Mouse (Mus musculus) erythroblast, embryonic 14.5 days (primary cell): ENCODE results near the gene Timmdc1. TPM values are rescaled to one million over a fixed set of nuclear protein-coding genes. Genes with fewer than 3 reads are reported as not detected.

ENCODE experiments used
- H3K27me3 ChIP-seq: 2 replicates; pipeline ENCODE4 v1.6.1; 2012; ENCODE audit warnings: inconsistent platforms; ENCODE audit not compliant: control insufficient read depth
- H3K36me3 ChIP-seq: 2 replicates; pipeline ENCODE4 v1.6.1; 2012; ENCODE audit warnings: mild to moderate bottlenecking, inconsistent platforms; ENCODE audit not compliant: control insufficient read depth
- H3K4me1 ChIP-seq: 2 replicates; pipeline ENCODE4 v1.6.1; 2012; ENCODE audit warnings: inconsistent platforms; ENCODE audit not compliant: control insufficient read depth
- H3K4me3 ChIP-seq: replicated peaks from 2 replicates; pipeline ENCODE3; 2012; ENCODE audit warnings: moderate library complexity, mild to moderate bottlenecking, inconsistent platforms
- H3K9me3 ChIP-seq: 2 replicates; pipeline ENCODE4 v1.6.1; 2012; ENCODE audit warnings: low read length, inconsistent platforms, mixed read lengths; ENCODE audit not compliant: control insufficient read depth
- GATA1 ChIP-seq: IDR thresholded peaks from 2 replicates; pipeline ENCODE4 v1.6.1; 2012; ENCODE audit warnings: low read length, inconsistent platforms, mixed read lengths
- TAL1 ChIP-seq: IDR thresholded peaks from 3 replicates; pipeline ENCODE4 v1.6.1; 2012; ENCODE audit warnings: low read length, inconsistent platforms, mixed read lengths
- polyA plus RNA-seq: library from polyadenylated mRNA; stranded (reverse); fragments of >175 nt; gene quantifications from 2 replicates; pipeline ENCODE4 v1.2.3, GENCODE M21; 2012

Gene Timmdc1
- polyA plus RNA-seq, 1 experiment, result 3.2 TPM

DNA sequence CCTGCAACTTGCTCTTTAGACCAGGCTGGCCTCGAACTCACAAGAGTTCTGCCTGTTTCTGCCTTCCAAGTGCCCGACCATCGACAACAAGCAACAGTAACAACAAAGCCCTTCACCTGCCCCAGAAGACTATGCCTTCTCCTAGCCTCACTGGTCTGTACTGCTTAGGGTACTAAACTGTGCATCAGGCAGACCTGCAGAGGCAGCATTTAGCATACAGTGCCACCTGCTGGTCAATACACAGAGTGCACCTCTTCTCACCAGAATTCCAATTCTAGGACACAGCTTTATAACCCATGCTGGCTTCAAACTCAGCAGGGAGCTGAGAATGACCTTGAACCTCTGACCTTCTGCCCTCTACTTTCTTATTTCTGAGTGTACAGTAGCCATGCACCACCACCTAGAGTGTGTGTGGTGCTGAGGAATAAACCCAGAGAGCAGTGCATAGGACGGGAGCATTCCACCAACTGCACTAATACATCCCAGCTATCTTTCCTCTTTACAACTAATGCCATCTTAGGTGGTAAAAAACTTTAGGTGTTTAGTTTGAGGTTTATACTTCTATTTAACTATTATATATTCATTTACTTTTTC lies 16.3 kb downstream of the Timmdc1 start:
- no peaks in the 10 kb centered on the region; the same call in 1 of the 2 replicates for H3K4me1 ChIP-seq
- no peaks in the 10 kb centered on the region for H3K27me3 ChIP-seq
- H3K9me3 ChIP-seq, result no peaks in the 10 kb centered on the region
- peaks cover 80% of the 10 kb centered on the region for H3K36me3 ChIP-seq
- no peak overlapping the region for H3K4me3 ChIP-seq
- TF ChIP-seq GATA1 (no peak), TAL1 (no peak)

DNA sequence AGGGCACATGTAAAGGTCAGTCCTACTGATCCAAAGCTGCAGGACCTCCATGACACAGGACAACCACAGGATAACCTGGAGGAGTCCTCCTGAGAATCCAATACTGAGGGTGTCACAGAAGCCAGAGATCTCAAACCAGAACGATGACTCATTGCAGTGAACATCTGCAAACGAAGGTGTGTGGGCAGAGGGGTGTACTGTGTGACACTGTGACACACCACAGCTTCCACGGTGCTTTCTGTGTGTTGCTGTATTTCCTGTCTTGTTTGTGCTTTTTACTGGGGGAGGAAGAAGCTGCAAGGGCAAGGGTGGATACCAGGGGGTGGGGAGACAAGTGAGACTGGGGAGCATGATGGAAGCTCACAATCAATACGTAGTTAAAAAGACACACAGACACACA lies 18.9 kb downstream of the Timmdc1 start:
- Histone ChIP-seq H3K4me3 (no peak overlapping the region), H3K4me1 (no peaks in the 10 kb centered on the region; the same call in 1 of the 2 replicates), H3K36me3 (peaks cover 80% of the 10 kb centered on the region), H3K27me3 (no peaks in the 10 kb centered on the region), H3K9me3 (no peaks in the 10 kb centered on the region)
- TF ChIP-seq TAL1 (no peak), GATA1 (no peak)

DNA sequence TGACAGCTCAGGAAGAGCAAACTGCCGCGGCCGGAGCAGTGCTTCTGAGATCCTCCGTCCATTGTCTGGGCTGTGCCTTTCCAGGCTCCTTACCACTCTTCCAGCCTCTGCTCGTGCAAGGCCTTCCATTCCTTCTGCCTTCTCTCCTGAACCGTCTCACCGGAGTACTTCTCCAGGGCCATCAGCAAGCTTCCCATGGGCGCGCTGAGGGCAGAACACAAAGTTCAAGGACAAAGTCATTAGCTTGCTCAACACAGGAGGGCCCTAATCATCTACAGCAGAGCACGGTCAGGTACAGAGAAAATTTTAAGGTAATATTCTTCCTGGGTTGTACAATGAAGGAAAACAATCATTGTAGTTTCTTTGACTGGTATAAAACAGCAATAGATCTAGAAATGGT lies 20.0 kb downstream of the Timmdc1 start:
- Histone ChIP-seq H3K27me3 (no peaks in the 10 kb centered on the region), H3K36me3 (peaks cover 75% of the 10 kb centered on the region), H3K4me1 (no peaks in the 10 kb centered on the region; the same call in 1 of the 2 replicates), H3K9me3 (no peaks in the 10 kb centered on the region), H3K4me3 (no peak overlapping the region)
- TF ChIP-seq GATA1 (no peak), TAL1 (no peak)

DNA sequence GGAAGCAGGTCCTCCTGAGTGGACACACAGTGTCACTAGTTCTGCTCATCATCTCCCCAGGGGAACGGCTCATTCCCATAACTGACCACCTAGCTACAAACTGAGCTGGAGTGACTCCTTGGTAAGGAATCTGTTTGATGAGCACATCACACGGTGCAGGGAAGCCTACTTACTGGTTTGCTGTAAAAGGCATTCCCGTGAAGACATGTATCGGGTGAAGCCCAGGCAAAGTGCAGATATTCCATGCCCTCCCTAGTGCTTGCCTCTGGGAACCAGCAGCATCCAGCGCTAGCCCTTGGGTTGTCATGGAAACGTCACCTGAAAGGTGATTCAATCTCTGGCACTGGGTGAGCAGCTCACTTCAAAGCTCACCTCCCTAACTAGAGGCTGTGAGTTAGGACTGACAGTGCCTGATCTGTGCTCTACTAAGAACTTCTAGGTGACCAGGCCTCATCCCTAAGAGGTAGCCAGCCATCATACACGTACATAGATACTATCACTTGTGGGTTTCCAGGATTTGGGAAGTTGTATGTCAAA lies 25.8 kb downstream of the Timmdc1 start:
- Histone ChIP-seq H3K9me3 (no peaks in the 10 kb centered on the region), H3K27me3 (no peaks in the 10 kb centered on the region), H3K4me1 (no peaks in the 10 kb centered on the region), H3K36me3 (peaks cover 37% of the 10 kb centered on the region), H3K4me3 (no peak overlapping the region)
- no peak for TF ChIP-seq TAL1
- TF ChIP-seq GATA1, result no peak

DNA sequence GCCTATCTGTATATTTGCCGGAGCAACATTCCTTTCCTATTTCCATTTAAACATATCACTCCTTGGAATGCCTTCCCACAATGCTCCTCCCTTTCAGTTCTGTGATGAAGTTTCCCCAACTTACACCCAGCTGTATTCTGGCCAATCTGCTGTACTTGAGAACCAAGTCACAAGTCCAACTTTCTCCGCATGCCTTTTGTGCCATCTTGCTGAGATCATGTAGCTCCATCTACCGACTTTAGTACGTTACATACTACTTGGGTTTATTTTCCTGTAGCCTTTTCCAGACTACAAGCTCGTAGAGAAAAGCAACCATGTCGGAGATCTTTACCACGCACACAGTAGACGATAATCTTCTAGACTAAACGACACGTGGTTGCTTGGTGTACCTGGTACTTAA lies 28.6 kb downstream of the Timmdc1 start:
- no peak for TF ChIP-seq GATA1
- TF ChIP-seq TAL1, result no peak
- peaks cover 20% of the 10 kb centered on the region for H3K36me3 ChIP-seq

DNA sequence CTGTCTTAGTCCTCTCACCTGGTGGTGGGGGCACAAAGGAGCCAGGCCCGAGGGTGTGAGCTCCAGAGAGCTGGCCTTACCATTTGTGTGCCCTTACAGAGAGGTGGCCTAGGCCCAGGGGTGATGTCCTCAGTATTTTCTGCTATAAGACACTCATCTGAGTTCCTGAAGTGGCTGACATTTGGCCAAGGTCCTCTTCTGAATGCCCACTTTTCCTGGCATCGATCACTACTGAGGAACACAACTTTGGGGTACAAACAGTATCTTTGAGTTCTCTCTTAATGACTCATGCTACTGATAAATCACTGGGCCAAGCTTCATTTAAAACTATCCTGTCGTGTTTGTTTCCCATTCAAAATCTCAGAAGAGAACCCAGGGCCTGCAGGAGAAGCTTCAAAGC lies 29.9 kb downstream of the Timmdc1 start:
- peaks cover 11% of the 10 kb centered on the region for H3K36me3 ChIP-seq

More for the DNA sequence above, 28.6 kb downstream of the Timmdc1 start:
- no peaks in the 10 kb centered on the region for H3K9me3 ChIP-seq
- H3K4me1 ChIP-seq, result no peaks in the 10 kb centered on the region
- no peak overlapping the region for H3K4me3 ChIP-seq
- no peaks in the 10 kb centered on the region for H3K27me3 ChIP-seq

DNA sequence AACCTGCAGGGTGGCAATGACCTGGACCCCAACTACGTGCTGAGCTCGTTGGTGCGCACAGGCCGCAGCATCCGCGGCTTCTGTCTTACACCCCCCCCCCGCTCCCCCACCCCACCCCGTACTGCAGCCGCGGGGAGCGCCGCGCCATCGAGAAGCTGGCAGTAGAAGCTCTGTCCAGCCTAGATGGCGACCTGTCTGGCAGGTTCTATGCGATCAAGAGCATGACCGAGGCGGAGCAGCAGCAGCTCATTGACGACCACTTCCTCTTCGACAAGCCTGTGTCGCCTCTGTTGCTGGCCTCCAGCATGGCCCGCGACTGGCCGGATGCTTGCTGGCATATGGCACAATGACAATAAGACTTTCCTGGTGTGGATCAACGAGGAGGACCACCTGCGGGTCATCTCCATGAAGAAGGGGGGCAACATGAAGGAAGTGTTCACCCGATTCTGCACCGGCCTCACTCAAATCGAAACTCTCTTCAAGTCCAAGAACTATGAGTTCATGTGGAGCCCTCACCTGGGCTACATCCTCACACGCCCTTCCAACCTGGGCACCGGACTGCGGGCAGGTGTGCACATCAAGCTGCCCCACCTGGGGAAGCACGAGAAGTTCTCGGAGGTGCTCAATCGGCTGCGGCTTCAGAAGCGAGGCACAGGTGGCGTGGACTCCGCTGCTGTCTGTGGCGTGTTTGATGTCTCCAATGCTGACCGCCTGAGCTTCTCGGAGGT lies 38.7 kb downstream of the Timmdc1 start:
- Histone ChIP-seq H3K4me1 (peaks cover 31% of the 10 kb centered on the region), H3K36me3 (no peaks in the 10 kb centered on the region), H3K9me3 (no peaks in the 10 kb centered on the region), H3K4me3 (no peak overlapping the region), H3K27me3 (peaks cover 35% of the 10 kb centered on the region)
- TF ChIP-seq GATA1 (no peak), TAL1 (no peak)

More for the DNA sequence above, 29.9 kb downstream of the Timmdc1 start:
- Histone ChIP-seq H3K9me3 (no peaks in the 10 kb centered on the region), H3K27me3 (no peaks in the 10 kb centered on the region), H3K4me1 (no peaks in the 10 kb centered on the region), H3K4me3 (no peak overlapping the region)
- no peak for TF ChIP-seq GATA1
- no peak for TF ChIP-seq TAL1

DNA sequence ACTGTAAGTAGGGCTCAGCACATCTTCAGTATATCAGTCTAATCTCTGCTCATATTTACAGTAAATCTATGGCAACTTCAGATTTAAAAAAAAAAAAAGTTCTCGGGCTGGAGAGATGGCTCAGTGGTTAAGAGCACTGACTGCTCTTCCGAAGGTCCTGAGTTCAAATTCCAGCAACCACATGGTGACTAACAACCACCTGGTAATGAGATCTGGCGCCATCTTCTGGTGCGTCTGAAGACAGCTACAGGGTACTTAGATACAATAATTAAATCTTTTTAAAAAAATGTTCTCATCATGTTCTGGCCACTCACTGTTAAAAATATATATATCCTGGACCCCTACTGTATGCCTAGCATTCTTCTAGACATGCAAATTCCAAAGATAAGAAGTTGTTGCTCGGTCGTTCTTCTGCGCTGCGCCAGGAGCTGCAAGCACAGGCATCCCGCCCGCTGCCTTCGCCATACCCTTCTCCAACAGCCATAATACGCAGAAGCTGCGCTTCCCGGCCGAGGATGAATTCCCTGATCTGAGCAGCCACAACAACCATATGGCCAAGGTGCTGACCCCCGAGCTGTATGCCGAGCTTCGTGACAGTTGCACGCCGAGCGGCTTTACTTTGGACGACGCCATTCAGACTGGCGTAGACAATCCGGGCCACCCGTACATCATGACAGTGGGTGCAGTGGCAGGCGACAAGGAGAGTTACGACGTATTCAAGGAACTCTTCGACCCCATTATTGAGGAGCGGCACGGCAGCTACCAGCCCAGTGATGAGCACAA lies 39.5 kb downstream of the Timmdc1 start:
- no peak overlapping the region for H3K4me3 ChIP-seq
- TF ChIP-seq TAL1 (no peak), GATA1 (no peak)

DNA sequence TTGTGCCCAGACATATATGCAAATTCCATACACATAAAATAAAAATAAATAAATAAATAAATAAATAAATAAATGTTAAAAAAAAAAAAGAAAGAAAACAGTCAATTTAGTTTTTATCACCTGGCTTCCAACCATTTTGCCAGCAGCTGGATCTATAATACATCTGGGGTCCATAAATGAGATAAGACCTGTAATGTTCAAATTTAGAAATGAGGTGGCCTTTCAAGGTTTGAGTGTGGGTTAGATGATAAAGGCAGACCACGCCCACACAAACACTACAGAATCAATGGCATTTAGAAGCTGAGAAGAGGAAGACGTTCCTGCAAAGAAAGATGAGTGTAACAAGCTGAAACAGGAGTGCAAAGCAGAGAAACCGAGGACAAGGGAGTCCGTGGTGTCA lies 41.1 kb downstream of the Timmdc1 start:
- Histone ChIP-seq H3K9me3 (no peaks in the 10 kb centered on the region), H3K27me3 (peaks cover 38% of the 10 kb centered on the region), H3K4me1 (peaks cover 39% of the 10 kb centered on the region), H3K36me3 (no peaks in the 10 kb centered on the region), H3K4me3 (no peak overlapping the region)
- TF ChIP-seq GATA1 (no peak), TAL1 (no peak)

More for the DNA sequence above, 39.5 kb downstream of the Timmdc1 start:
- Histone ChIP-seq H3K36me3 (no peaks in the 10 kb centered on the region), H3K9me3 (no peaks in the 10 kb centered on the region), H3K4me1 (peaks cover 31% of the 10 kb centered on the region), H3K27me3 (peaks cover 35% of the 10 kb centered on the region)
